Mouse (Mus musculus): ENCODE measurements around the gene E130308A19Rik.

E130308A19Rik gene

GRCm38 (mm10) chr4:59682950-59683349, 56.9 kb downstream of the E130308A19Rik start:
- DNase-seq (ENCODE audit: low read depth, low spot score), result no peak

- DNase-seq (ENCODE audit: low read depth, low spot score), result no peak
Measured at GRCm38 (mm10) chr4:59684306-59684705, 58.3 kb downstream of the E130308A19Rik start.

- no peak for DNase-seq (ENCODE audit: low read depth, low spot score)
Measured at GRCm38 (mm10) chr4:59686716-59687115, 60.7 kb downstream of the E130308A19Rik start.

- no peak for DNase-seq (ENCODE audit: low read depth, low spot score)
Measured at GRCm38 (mm10) chr4:59689055-59689454, 63.0 kb downstream of the E130308A19Rik start.

GRCm38 (mm10) chr4:59690145-59690544, 64.1 kb downstream of the E130308A19Rik start:
- no peak for DNase-seq (ENCODE audit: low read depth, low spot score)

- DNase-seq (ENCODE audit: low read depth, low spot score), result no peak
Measured at GRCm38 (mm10) chr4:59696846-59697245, 70.8 kb downstream of the E130308A19Rik start.

- no peak for DNase-seq (ENCODE audit: low read depth, low spot score)
Measured at GRCm38 (mm10) chr4:59697869-59698268, 71.9 kb downstream of the E130308A19Rik start.

GRCm38 (mm10) chr4:59699014-59699792, 73.2 kb downstream of the E130308A19Rik start:
- DNase-seq (ENCODE audit: low read depth, low spot score), result no peak

- no peak for DNase-seq (ENCODE audit: low read depth, low spot score)
Measured at GRCm38 (mm10) chr4:59709321-59709720, 83.3 kb downstream of the E130308A19Rik start.

GRCm38 (mm10) chr4:59710736-59711389, 84.9 kb downstream of the E130308A19Rik start:
- DNase-seq (ENCODE audit: low read depth, low spot score), result no peak

GRCm38 (mm10) chr4:59712451-59712850, 86.4 kb downstream of the E130308A19Rik start:
- DNase-seq (ENCODE audit: low read depth, low spot score), result no peak

- no peak for DNase-seq (ENCODE audit: low read depth, low spot score)
Measured at GRCm38 (mm10) chr4:59712955-59713354, 86.9 kb downstream of the E130308A19Rik start.

- DNase-seq (ENCODE audit: low read depth, low spot score), result no peak
Measured at GRCm38 (mm10) chr4:59714472-59714871, 88.5 kb downstream of the E130308A19Rik start.

- DNase-seq (ENCODE audit: low read depth, low spot score), result no peak
Measured at GRCm38 (mm10) chr4:59714926-59715325, 88.9 kb downstream of the E130308A19Rik start.

GRCm38 (mm10) chr4:59715531-59715930, 89.5 kb downstream of the E130308A19Rik start:
- DNase-seq (ENCODE audit: low read depth, low spot score), result no peak

- DNase-seq (ENCODE audit: low read depth, low spot score), result no peak
Measured at GRCm38 (mm10) chr4:59717349-59717748, 91.3 kb downstream of the E130308A19Rik start.

GRCm38 (mm10) chr4:59718542-59718941, 92.5 kb downstream of the E130308A19Rik start:
- no peak for DNase-seq (ENCODE audit: low read depth, low spot score)

- DNase-seq (ENCODE audit: low read depth, low spot score), result no peak
Measured at GRCm38 (mm10) chr4:59719481-59720355, 93.7 kb downstream of the E130308A19Rik start.

GRCm38 (mm10) chr4:59721811-59722210, 95.8 kb downstream of the E130308A19Rik start:
- no peak for DNase-seq (ENCODE audit: low read depth, low spot score)

GRCm38 (mm10) chr4:59725579-59725978, 99.6 kb downstream of the E130308A19Rik start:
- DNase-seq (ENCODE audit: low read depth, low spot score), result no peak

- DNase-seq (ENCODE audit: low read depth, low spot score), result no peak
Measured at GRCm38 (mm10) chr4:59726501-59726900, 100.5 kb downstream of the E130308A19Rik start.
